Mouse (Mus musculus) cerebellum, adult 2 months (tissue): ENCODE results near the gene Dst. TPM values are rescaled to one million over a fixed set of nuclear protein-coding genes. Genes with fewer than 3 reads are reported as not detected.
A peak's percentile ranks its signal among the peaks of the same experiment; 100 is the strongest.

Experiments used
- DNase-seq, 2 experiments: peaks; one replicate each; pipeline ENCODE4 v3.0.0; 2021
- H3K27ac ChIP-seq: fragments of 200-500 bp; 2 replicates; pipeline ENCODE4 v1.5.1; 2012; ENCODE audit warnings: low read length, control low read depth, inconsistent platforms; ENCODE audit not compliant: insufficient read depth
- H3K27me3 ChIP-seq: fragments of 200-500 bp; 2 replicates; pipeline ENCODE4 v1.6.1; 2012; ENCODE audit warnings: inconsistent platforms, mild to moderate bottlenecking, low read length, moderate library complexity; ENCODE audit not compliant: control insufficient read depth, insufficient read depth
- H3K4me1 ChIP-seq: fragments of 200-500 bp; 2 replicates; pipeline ENCODE4 v1.6.1; 2011; ENCODE audit warnings: low read length; ENCODE audit not compliant: control insufficient read depth, insufficient read depth
- H3K4me3 ChIP-seq: fragments of 200-500 bp; replicated peaks from 2 replicates; pipeline ENCODE3; 2011; ENCODE audit warnings: mild to moderate bottlenecking, low read depth, low read length, control low read depth; ENCODE audit not compliant: insufficient read depth
- CTCF ChIP-seq: fragments of 200-500 bp; IDR thresholded peaks from 2 replicates; pipeline ENCODE4 v1.5.1; 2011; ENCODE audit warnings: low read depth, mild to moderate bottlenecking, control low read depth, low read length, moderate library complexity, borderline replicate concordance; ENCODE audit not compliant: insufficient read depth
- POLR2A ChIP-seq: fragments of 200-500 bp; IDR thresholded peaks from 2 replicates; pipeline ENCODE4 v1.6.1; 2011; ENCODE audit warnings: low read length, control low read depth, borderline replicate concordance; ENCODE audit not compliant: insufficient read depth
- WGBS: fragments of 180-500 bp; shearing (Covaris S2); methylation state at CpG from one replicate; pipeline ENCODE4 v1.1.7; 2018; 5-methylcytosine and 5-hydroxymethylcytosine counted together
- polyA plus RNA-seq: library from polyadenylated mRNA; depleted of rRNA; stranded (reverse); fragments of >200 nt; gene quantifications from 2 replicates; pipeline ENCODE4 v1.2.3, GENCODE M21; 2012

Dst gene
- polyA plus RNA-seq, 1 experiment, result 148 TPM

DNA sequence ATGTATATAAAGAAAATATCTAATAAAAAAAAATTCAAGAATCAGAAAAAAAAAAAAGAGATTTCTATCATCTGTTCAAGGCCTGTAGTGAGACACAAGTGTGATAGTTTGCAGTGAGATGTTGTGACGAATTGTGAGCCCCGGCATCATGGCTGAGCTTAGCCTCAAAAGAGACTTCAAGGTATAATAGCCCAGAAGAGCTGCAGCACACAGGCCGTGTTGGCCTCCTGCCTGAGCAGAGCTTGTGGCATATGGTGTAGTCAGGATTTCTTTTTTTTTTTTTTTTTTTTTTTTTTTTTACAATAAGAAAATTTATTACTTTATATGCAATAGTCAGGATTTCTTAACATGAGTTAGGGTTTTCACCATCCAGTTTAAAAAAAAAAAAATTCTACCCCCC lies 191.4 kb downstream of the Dst start:
- peak; percentile 66 to 81 for DNase-seq
- TF ChIP-seq POLR2A (no peak), CTCF (no peak)
- 15% methylated on average over 3 of the region's 3 CpGs for whole genome bisulfite sequencing
- no peak overlapping the region for H3K27ac ChIP-seq
- no peak overlapping the region for H3K4me3 ChIP-seq
- H3K27me3 ChIP-seq, result no peaks in the 10 kb centered on the region
- peaks cover 28% of the 10 kb centered on the region; the same call in 1 of the 2 replicates for H3K4me1 ChIP-seq

DNA sequence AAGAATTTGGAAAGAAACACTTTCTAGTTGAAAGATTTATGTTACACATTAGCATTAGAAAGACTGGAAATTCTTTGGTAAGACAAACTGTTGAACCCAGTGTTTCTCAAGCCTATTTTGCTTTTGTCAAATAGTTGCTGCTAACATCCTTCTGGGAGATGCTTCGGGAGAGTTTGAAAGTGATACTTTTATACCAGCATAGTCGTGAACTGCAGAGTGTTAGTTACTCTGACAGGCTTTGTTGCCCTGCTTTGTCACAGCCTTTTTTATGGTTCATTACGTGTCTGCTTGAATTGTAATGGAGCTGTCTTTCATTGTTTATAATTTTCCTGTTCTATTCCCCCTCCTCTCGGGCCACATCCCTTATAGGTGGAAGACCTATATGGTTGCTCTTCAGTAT lies 192.4 kb downstream of the Dst start:
- Histone ChIP-seq H3K4me3 (no peak overlapping the region), H3K4me1 (peaks cover 25% of the 10 kb centered on the region; the same call in 1 of the 2 replicates), H3K27ac (no peak overlapping the region), H3K27me3 (no peaks in the 10 kb centered on the region)
- no peak for DNase-seq
- TF ChIP-seq CTCF, result no peak
- TF ChIP-seq POLR2A, result no peak
- WGBS, result 83% methylated on average over 4 of the region's 4 CpGs

GRCm38 (mm10) chr1:34102604-34103003 lies 194.6 kb downstream of the Dst start:
- Histone ChIP-seq H3K27ac (no peak overlapping the region), H3K27me3 (no peaks in the 10 kb centered on the region), H3K4me1 (peaks cover 16% of the 10 kb centered on the region; the same call in 1 of the 2 replicates), H3K4me3 (no peak overlapping the region)
- DNase-seq, result no peak
- no peak for TF ChIP-seq CTCF
- TF ChIP-seq POLR2A, result no peak
- 94% methylated on average over 2 of the region's 2 CpGs for WGBS

- 85% methylated on average over 3 of the region's 3 CpGs for WGBS
These were observed 195.2 kb downstream of the Dst start for GRCm38 (mm10) chr1:34103176-34103575.

DNA sequence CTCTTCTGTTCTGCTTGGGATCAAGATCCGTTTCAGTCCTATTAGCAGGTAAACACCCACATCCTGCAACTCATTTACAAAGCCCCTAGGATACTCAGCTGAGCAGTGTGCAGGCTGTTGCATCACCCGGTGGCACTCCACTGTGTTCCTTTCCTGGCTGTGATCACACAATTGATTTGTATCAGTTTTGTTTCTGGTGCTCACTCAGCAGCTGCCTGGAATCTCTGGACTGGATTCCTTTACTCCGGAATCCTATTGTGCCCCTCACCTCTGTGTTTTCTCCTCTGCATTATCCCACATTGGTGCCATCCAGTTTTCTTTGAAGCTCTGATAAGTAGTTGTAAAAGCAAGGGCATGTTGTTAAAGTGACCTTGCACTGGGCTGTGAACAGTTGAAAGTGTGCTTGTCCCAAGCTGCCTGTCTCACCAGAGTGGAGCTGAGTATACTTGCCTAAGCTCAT lies 195.7 kb downstream of the Dst start:
- H3K4me1 ChIP-seq, result peaks cover 8% of the 10 kb centered on the region; the same call in 1 of the 2 replicates
- 0 out of 2 replicates have a peak overlapping the region, but pooled peaks have one; percentile 43 for H3K27ac ChIP-seq
- TF ChIP-seq CTCF (no peak), POLR2A (no peak)
- H3K27me3 ChIP-seq, result no peaks in the 10 kb centered on the region
- 29% methylated on average over 3 of the region's 3 CpGs for WGBS
- H3K4me3 ChIP-seq, result no peak overlapping the region
- no peak for DNase-seq

More at GRCm38 (mm10) chr1:34103176-34103575, 195.2 kb downstream of the Dst start:
- Histone ChIP-seq H3K4me1 (peaks cover 11% of the 10 kb centered on the region; the same call in 1 of the 2 replicates), H3K27me3 (no peaks in the 10 kb centered on the region), H3K4me3 (no peak overlapping the region), H3K27ac (no peak overlapping the region)
- TF ChIP-seq POLR2A, result no peak
- TF ChIP-seq CTCF, result no peak
- no peak for DNase-seq

DNA sequence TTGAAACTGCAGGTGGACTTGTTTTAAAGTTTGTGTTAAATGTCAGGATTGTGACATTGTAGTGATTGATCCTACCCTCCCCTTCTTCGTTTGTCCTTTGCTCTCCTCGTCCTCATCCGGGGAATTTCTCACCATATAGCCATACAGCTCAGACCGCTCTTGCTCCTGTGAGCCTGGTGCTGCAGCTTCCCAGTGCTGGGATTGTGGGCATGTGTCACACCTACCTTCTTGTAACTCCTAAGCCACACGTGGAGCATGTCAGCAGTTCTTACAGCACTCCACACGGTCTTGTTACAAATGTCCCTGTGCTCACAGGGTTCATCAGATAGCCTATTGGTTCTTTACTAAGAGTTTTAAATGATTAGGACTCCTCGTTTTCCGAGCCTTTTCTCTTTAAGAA lies 196.8 kb downstream of the Dst start:
- TF ChIP-seq POLR2A (no peak), CTCF (no peak)
- H3K27ac ChIP-seq, result no peak overlapping the region
- no peak overlapping the region for H3K4me3 ChIP-seq
- DNase-seq, result no peak
- peaks cover 12% of the 10 kb centered on the region for H3K4me1 ChIP-seq
- WGBS, result 51% methylated on average over 8 of the region's 8 CpGs
- no peaks in the 10 kb centered on the region for H3K27me3 ChIP-seq

GRCm38 (mm10) chr1:34106606-34107005 lies 198.6 kb downstream of the Dst start:
- WGBS, result 69% methylated on average over 8 of the region's 8 CpGs
- TF ChIP-seq CTCF (no peak), POLR2A (no peak)
- H3K4me1 ChIP-seq, result peaks cover 15% of the 10 kb centered on the region
- DNase-seq, result no peak
- no peaks in the 10 kb centered on the region for H3K27me3 ChIP-seq
- no peak overlapping the region for H3K27ac ChIP-seq
- H3K4me3 ChIP-seq, result no peak overlapping the region

GRCm38 (mm10) chr1:34107076-34107475 lies 199.1 kb downstream of the Dst start:
- Histone ChIP-seq H3K27me3 (no peaks in the 10 kb centered on the region), H3K4me3 (no peak overlapping the region), H3K4me1 (peaks cover 15% of the 10 kb centered on the region), H3K27ac (no peak overlapping the region)
- WGBS, result 88% methylated on average over 8 of the region's 8 CpGs
- no peak for DNase-seq
- TF ChIP-seq POLR2A (no peak), CTCF (no peak)
